Mouse (Mus musculus): ENCODE measurements at regions not wholly inside any gene's neighbourhood (a gene's known extent, or its start where the extent isn't known, plus 50 kb on each side); places are given as distances from the start of the nearest gene placed in this dataset.

GRCm38 (mm10) chr14:36617987-36618386, 350.6 kb downstream of the Ccser2 start:
- no peak overlapping the region for H3K27ac ChIP-seq
- 89% methylated on average over 5 of the region's 5 CpGs for WGBS
- no peak overlapping the region for H3K4me3 ChIP-seq
- no peaks in the 10 kb centered on the region for H3K36me3 ChIP-seq (ENCODE audit: poor library complexity, severe bottlenecking)
- no peak overlapping the region for H3K9ac ChIP-seq
- H3K4me2 ChIP-seq, result no peak overlapping the region
- no peak for ATAC-seq
- H3K4me1 ChIP-seq, result no peaks in the 10 kb centered on the region
- no peaks in the 10 kb centered on the region for H3K27me3 ChIP-seq
- H3K9me3 ChIP-seq (replicated peaks), result 0 out of 2 replicates have a peak, but pooled peaks cover 3% of the 10 kb centered on the region

- no peaks in the 10 kb centered on the region for H3K27me3 ChIP-seq
- no peak overlapping the region for H3K27ac ChIP-seq
- H3K36me3 ChIP-seq (ENCODE audit: poor library complexity, severe bottlenecking), result no peaks in the 10 kb centered on the region
- H3K9me3 ChIP-seq (replicated peaks), result no peaks in the 10 kb centered on the region
- H3K4me3 ChIP-seq, result no peak overlapping the region
- H3K4me2 ChIP-seq, result no peak overlapping the region
- 82% methylated on average over 3 of the region's 3 CpGs for WGBS
- no peaks in the 10 kb centered on the region for H3K4me1 ChIP-seq
- H3K9ac ChIP-seq, result no peak overlapping the region
- ATAC-seq, result no peak
Measured at GRCm38 (mm10) chr14:36614926-36615325, 353.7 kb downstream of the Ccser2 start.

- Histone ChIP-seq H3K9me3 (replicated peaks) (no peaks in the 10 kb centered on the region), H3K27me3 (no peaks in the 10 kb centered on the region), H3K4me2 (no peak overlapping the region), H3K4me1 (no peaks in the 10 kb centered on the region), H3K36me3 (ENCODE audit: poor library complexity, severe bottlenecking) (no peaks in the 10 kb centered on the region), H3K4me3 (no peak overlapping the region), H3K9ac (no peak overlapping the region), H3K27ac (no peak overlapping the region)
- WGBS, result 94% methylated on average over 3 of the region's 3 CpGs
- ATAC-seq, result no peak; the same call in 1 of the 2 replicates
Measured at GRCm38 (mm10) chr14:36612860-36613259, 355.7 kb downstream of the Ccser2 start.

GRCm38 (mm10) chr14:36584065-36584635, 384.4 kb downstream of the Ccser2 start:
- H3K27me3 ChIP-seq, result no peaks in the 10 kb centered on the region
- H3K9ac ChIP-seq, result no peak overlapping the region
- ATAC-seq, result peak; percentile 21; the same call in 1 of the 2 replicates
- no peak overlapping the region for H3K27ac ChIP-seq
- WGBS, result 50% methylated on average over 4 of the region's 4 CpGs
- H3K9me3 ChIP-seq (replicated peaks), result no peaks in the 10 kb centered on the region
- H3K4me2 ChIP-seq, result no peak overlapping the region
- no peaks in the 10 kb centered on the region for H3K36me3 ChIP-seq (ENCODE audit: poor library complexity, severe bottlenecking)
- H3K4me3 ChIP-seq, result no peak overlapping the region
- H3K4me1 ChIP-seq, result no peaks in the 10 kb centered on the region

GRCm38 (mm10) chr14:36583338-36584064, 385.1 kb downstream of the Ccser2 start:
- Histone ChIP-seq H3K9me3 (replicated peaks) (no peaks in the 10 kb centered on the region), H3K27ac (no peak overlapping the region), H3K4me1 (no peaks in the 10 kb centered on the region), H3K36me3 (ENCODE audit: poor library complexity, severe bottlenecking) (no peaks in the 10 kb centered on the region), H3K4me3 (no peak overlapping the region), H3K9ac (no peak overlapping the region), H3K27me3 (no peaks in the 10 kb centered on the region), H3K4me2 (no peak overlapping the region)
- 0 out of 2 replicates have a peak, but pooled peaks have one; percentile 55 for ATAC-seq
- 74% methylated on average over 3 of the region's 3 CpGs for WGBS

GRCm38 (mm10) chr14:36563229-36563865, 405.2 kb downstream of the Ccser2 start:
- H3K4me2 ChIP-seq, result no peak overlapping the region
- no peaks in the 10 kb centered on the region for H3K4me1 ChIP-seq
- no peak overlapping the region for H3K27ac ChIP-seq
- H3K9ac ChIP-seq, result no peak overlapping the region
- H3K4me3 ChIP-seq, result no peak overlapping the region
- H3K36me3 ChIP-seq (ENCODE audit: poor library complexity, severe bottlenecking), result no peaks in the 10 kb centered on the region
- no peaks in the 10 kb centered on the region for H3K27me3 ChIP-seq
- 73% methylated on average over 3 of the region's 3 CpGs for WGBS
- ATAC-seq, result no peak
- H3K9me3 ChIP-seq (replicated peaks), result no peaks in the 10 kb centered on the region

GRCm38 (mm10) chr14:36537402-36537801, 431.2 kb downstream of the Ccser2 start:
- Histone ChIP-seq H3K27me3 (no peaks in the 10 kb centered on the region), H3K36me3 (ENCODE audit: poor library complexity, severe bottlenecking) (no peaks in the 10 kb centered on the region), H3K27ac (no peak overlapping the region), H3K4me2 (no peak overlapping the region), H3K9me3 (replicated peaks) (no peaks in the 10 kb centered on the region), H3K4me3 (no peak overlapping the region), H3K4me1 (no peaks in the 10 kb centered on the region), H3K9ac (no peak overlapping the region)
- 90% methylated on average over 5 of the region's 5 CpGs for WGBS
- ATAC-seq, result no peak

GRCm38 (mm10) chr14:36527310-36527709, 432.6 kb downstream of the 4930474N05Rik start:
- H3K4me3 ChIP-seq, result no peak overlapping the region
- ATAC-seq, result no peak
- 81% methylated on average over 1 of the region's 1 CpGs for WGBS
- no peak overlapping the region for H3K9ac ChIP-seq
- no peak overlapping the region for H3K27ac ChIP-seq
- no peaks in the 10 kb centered on the region for H3K27me3 ChIP-seq
- no peak overlapping the region for H3K4me2 ChIP-seq
- no peaks in the 10 kb centered on the region for H3K36me3 ChIP-seq (ENCODE audit: poor library complexity, severe bottlenecking)
- H3K9me3 ChIP-seq (replicated peaks), result no peaks in the 10 kb centered on the region
- H3K4me1 ChIP-seq, result no peaks in the 10 kb centered on the region

- ATAC-seq, result no peak
- no peaks in the 10 kb centered on the region for H3K27me3 ChIP-seq
- H3K9ac ChIP-seq, result no peak overlapping the region
Measured at GRCm38 (mm10) chr14:36525591-36526037, 430.9 kb downstream of the 4930474N05Rik start.

GRCm38 (mm10) chr14:36502076-36502994, 407.6 kb downstream of the 4930474N05Rik start:
- Histone ChIP-seq H3K36me3 (ENCODE audit: poor library complexity, severe bottlenecking) (no peaks in the 10 kb centered on the region), H3K4me2 (no peak overlapping the region), H3K27ac (no peak overlapping the region), H3K9me3 (replicated peaks) (no peaks in the 10 kb centered on the region), H3K27me3 (no peaks in the 10 kb centered on the region), H3K4me1 (no peaks in the 10 kb centered on the region), H3K9ac (no peak overlapping the region), H3K4me3 (no peak overlapping the region)
- ATAC-seq, result 0 out of 2 replicates have a peak, but pooled peaks have one; percentile 27
- 65% methylated on average over 2 of the region's 2 CpGs for WGBS

More at GRCm38 (mm10) chr14:36525591-36526037, 430.9 kb downstream of the 4930474N05Rik start:
- no peaks in the 10 kb centered on the region for H3K9me3 ChIP-seq (replicated peaks)
- H3K27ac ChIP-seq, result no peak overlapping the region
- H3K4me1 ChIP-seq, result no peaks in the 10 kb centered on the region
- no peaks in the 10 kb centered on the region for H3K36me3 ChIP-seq (ENCODE audit: poor library complexity, severe bottlenecking)
- no peak overlapping the region for H3K4me3 ChIP-seq
- no peak overlapping the region for H3K4me2 ChIP-seq

- no peaks in the 10 kb centered on the region for H3K4me1 ChIP-seq
- ATAC-seq, result no peak
- no peaks in the 10 kb centered on the region for H3K36me3 ChIP-seq (ENCODE audit: poor library complexity, severe bottlenecking)
- H3K9ac ChIP-seq, result no peak overlapping the region
- no peaks in the 10 kb centered on the region for H3K9me3 ChIP-seq (replicated peaks)
- no peak overlapping the region for H3K4me2 ChIP-seq
- no peaks in the 10 kb centered on the region for H3K27me3 ChIP-seq
- no peak overlapping the region for H3K27ac ChIP-seq
- 87% methylated on average over 2 of the region's 2 CpGs for WGBS
- H3K4me3 ChIP-seq, result no peak overlapping the region
Measured at GRCm38 (mm10) chr14:36499323-36499722, 404.6 kb downstream of the 4930474N05Rik start.
